Mouse (Mus musculus): ENCODE results near the gene Axdnd1. TPM values are rescaled to one million over a fixed set of nuclear protein-coding genes. Genes with fewer than 3 reads are reported as not detected.
A peak's percentile ranks its signal among the peaks of the same experiment; 100 is the strongest.

The Axdnd1 gene
- total and polyA plus RNA-seq, 2 experiments from 2014 or later = 0.52 to 0.56 TPM

- WGBS = 74% methylated on average over 7 of the region's 7 CpGs
Measured at GRCm38 (mm10) chr1:156454384-156454783, 33.4 kb upstream of the Axdnd1 start.

GRCm38 (mm10) chr1:156453876-156454275, 32.9 kb upstream of the Axdnd1 start:
- no peak for DNase-seq
- Histone ChIP-seq H3K4me2 (ENCODE audit: low read depth) (no peak overlapping the region), H3K4me3 (ENCODE audit: low read depth, low read length) (no peak overlapping the region), H3K27ac (ENCODE audit: low read depth, low read length) (no peak overlapping the region), H3K9me3 (ENCODE audit: low read length) (no peaks in the 10 kb centered on the region), H3K9ac (no peak overlapping the region), H3K27me3 (ENCODE audit: insufficient read depth, low read length) (no peaks in the 10 kb centered on the region), H3K36me3 (ENCODE audit: insufficient read depth) (0 out of 2 replicates have a peak, but pooled peaks cover 3% of the 10 kb centered on the region), H3K4me1 (ENCODE audit: insufficient read depth) (no peaks in the 10 kb centered on the region)
- no peak for ATAC-seq
- TF ChIP-seq CTCF (IDR thresholded peaks at IDR 0.05; ENCODE audit: low read depth) = no peak
- WGBS = 93% methylated on average over 10 of the region's 10 CpGs

More at GRCm38 (mm10) chr1:156454384-156454783, 33.4 kb upstream of the Axdnd1 start:
- Histone ChIP-seq H3K4me2 (ENCODE audit: low read depth) (no peak overlapping the region), H3K27ac (ENCODE audit: low read depth, low read length) (no peak overlapping the region), H3K4me1 (ENCODE audit: insufficient read depth) (no peaks in the 10 kb centered on the region), H3K9ac (no peak overlapping the region), H3K36me3 (ENCODE audit: insufficient read depth) (0 out of 2 replicates have a peak, but pooled peaks cover 3% of the 10 kb centered on the region), H3K27me3 (ENCODE audit: insufficient read depth, low read length) (no peaks in the 10 kb centered on the region), H3K9me3 (ENCODE audit: low read length) (no peaks in the 10 kb centered on the region), H3K4me3 (ENCODE audit: low read depth, low read length) (no peak overlapping the region)
- ATAC-seq (no peak), DNase-seq (no peak)
- TF ChIP-seq CTCF (IDR thresholded peaks at IDR 0.05; ENCODE audit: low read depth) = no peak

- H3K27ac ChIP-seq (ENCODE audit: low read depth, low read length) = no peak overlapping the region
- no peak for TF ChIP-seq CTCF (IDR thresholded peaks at IDR 0.05; ENCODE audit: low read depth)
- 20% methylated on average over 4 of the region's 4 CpGs for WGBS
- H3K4me3 ChIP-seq (ENCODE audit: low read depth, low read length) = no peak overlapping the region
- H3K9ac ChIP-seq = no peak overlapping the region
- no peaks in the 10 kb centered on the region for H3K9me3 ChIP-seq (ENCODE audit: low read length)
- no peak for DNase-seq
- no peaks in the 10 kb centered on the region for H3K27me3 ChIP-seq (ENCODE audit: insufficient read depth, low read length)
- H3K36me3 ChIP-seq (ENCODE audit: insufficient read depth) = 0 out of 2 replicates have a peak, but pooled peaks cover 4% of the 10 kb centered on the region
- no peak overlapping the region for H3K4me2 ChIP-seq (ENCODE audit: low read depth)
- ATAC-seq = no peak
- no peaks in the 10 kb centered on the region for H3K4me1 ChIP-seq (ENCODE audit: insufficient read depth)
Measured at GRCm38 (mm10) chr1:156450478-156450877, 29.5 kb upstream of the Axdnd1 start.

- no peak for TF ChIP-seq CTCF (IDR thresholded peaks at IDR 0.05; ENCODE audit: low read depth)
- Histone ChIP-seq H3K27ac (ENCODE audit: low read depth, low read length) (no peak overlapping the region), H3K4me1 (ENCODE audit: insufficient read depth) (no peaks in the 10 kb centered on the region), H3K9ac (no peak overlapping the region), H3K4me2 (ENCODE audit: low read depth) (no peak overlapping the region), H3K4me3 (ENCODE audit: low read depth, low read length) (no peak overlapping the region), H3K27me3 (ENCODE audit: insufficient read depth, low read length) (no peaks in the 10 kb centered on the region), H3K36me3 (ENCODE audit: insufficient read depth) (0 out of 2 replicates have a peak, but pooled peaks cover 4% of the 10 kb centered on the region), H3K9me3 (ENCODE audit: low read length) (no peaks in the 10 kb centered on the region)
- DNase-seq = no peak
- WGBS = 71% methylated on average over 17 of the region's 17 CpGs
- no peak for ATAC-seq
Measured at GRCm38 (mm10) chr1:156449691-156450090, 28.7 kb upstream of the Axdnd1 start.

- TF ChIP-seq CTCF (IDR thresholded peaks at IDR 0.05; ENCODE audit: low read depth) = no peak
- no peaks in the 10 kb centered on the region for H3K4me1 ChIP-seq (ENCODE audit: insufficient read depth)
- H3K4me2 ChIP-seq (ENCODE audit: low read depth) = no peak overlapping the region
- H3K36me3 ChIP-seq (ENCODE audit: insufficient read depth) = 0 out of 2 replicates have a peak, but pooled peaks cover 4% of the 10 kb centered on the region
- WGBS = 91% methylated on average over 7 of the region's 7 CpGs
- H3K4me3 ChIP-seq (ENCODE audit: low read depth, low read length) = no peak overlapping the region
- DNase-seq = no peak
- no peaks in the 10 kb centered on the region for H3K9me3 ChIP-seq (ENCODE audit: low read length)
- H3K27ac ChIP-seq (ENCODE audit: low read depth, low read length) = no peak overlapping the region
- no peaks in the 10 kb centered on the region for H3K27me3 ChIP-seq (ENCODE audit: insufficient read depth, low read length)
- no peak overlapping the region for H3K9ac ChIP-seq
- no peak for ATAC-seq
Measured at GRCm38 (mm10) chr1:156449089-156449488, 28.1 kb upstream of the Axdnd1 start.

GRCm38 (mm10) chr1:156445049-156445448, 24.1 kb upstream of the Axdnd1 start:
- WGBS = 17% methylated on average over 1 of the region's 1 CpGs
- Histone ChIP-seq H3K9ac (no peak overlapping the region), H3K9me3 (ENCODE audit: low read length) (no peaks in the 10 kb centered on the region), H3K27me3 (ENCODE audit: insufficient read depth, low read length) (no peaks in the 10 kb centered on the region), H3K27ac (ENCODE audit: low read depth, low read length) (no peak overlapping the region), H3K4me1 (ENCODE audit: insufficient read depth) (no peaks in the 10 kb centered on the region), H3K4me3 (ENCODE audit: low read depth, low read length) (no peak overlapping the region), H3K36me3 (ENCODE audit: insufficient read depth) (0 out of 2 replicates have a peak, but pooled peaks cover 13% of the 10 kb centered on the region), H3K4me2 (ENCODE audit: low read depth) (no peak overlapping the region)
- ATAC-seq (no peak), DNase-seq (peak; percentile 13)
- TF ChIP-seq CTCF (IDR thresholded peaks at IDR 0.05; ENCODE audit: low read depth) = no peak

GRCm38 (mm10) chr1:156442776-156443175, 21.8 kb upstream of the Axdnd1 start:
- Histone ChIP-seq H3K4me3 (ENCODE audit: low read depth, low read length) (no peak overlapping the region), H3K36me3 (ENCODE audit: insufficient read depth) (0 out of 2 replicates have a peak, but pooled peaks cover 14% of the 10 kb centered on the region)

More at GRCm38 (mm10) chr1:156442776-156443175, 21.8 kb upstream of the Axdnd1 start:
- no peak for TF ChIP-seq CTCF (IDR thresholded peaks at IDR 0.05; ENCODE audit: low read depth)
- Histone ChIP-seq H3K27me3 (ENCODE audit: insufficient read depth, low read length) (no peaks in the 10 kb centered on the region), H3K9me3 (ENCODE audit: low read length) (no peaks in the 10 kb centered on the region), H3K9ac (no peak overlapping the region), H3K4me1 (ENCODE audit: insufficient read depth) (no peaks in the 10 kb centered on the region), H3K4me2 (ENCODE audit: low read depth) (no peak overlapping the region), H3K27ac (ENCODE audit: low read depth, low read length) (no peak overlapping the region)
- ATAC-seq (no peak), DNase-seq (no peak)
- 82% methylated on average over 6 of the region's 6 CpGs for WGBS

All from forebrain, postnatal 0 days (tissue).